Mouse (Mus musculus): ENCODE results near the gene Tdrd1.
"Not testable (repeated sequence)": the region's sequence is repeated elsewhere in the genome, so short reads cannot be mapped to it uniquely, and the experiment has no call there.

The Tdrd1 gene

GRCm38 (mm10) chr19:56826047-56826631, at the start of gene Tdrd1:
Gene Tdrd1 (plus strand): TSS chr19:56826209.
- DNase-seq, result peak in 1 of 2 experiments; percentile 16

- peak; percentile 68 to 74 for DNase-seq
These were observed 49.2 kb upstream of the Tdrd1 start for GRCm38 (mm10) chr19:56776719-56777382.

GRCm38 (mm10) chr19:56778532-56778931, 47.5 kb upstream of the Tdrd1 start:
- DNase-seq, result not testable (repeated sequence)

- no peak for DNase-seq
These were observed 38.1 kb upstream of the Tdrd1 start for GRCm38 (mm10) chr19:56787911-56788310.

GRCm38 (mm10) chr19:56788952-56789351, 37.1 kb upstream of the Tdrd1 start:
- no peak for DNase-seq

GRCm38 (mm10) chr19:56797376-56797775, 28.6 kb upstream of the Tdrd1 start:
- no peak for DNase-seq

GRCm38 (mm10) chr19:56800226-56800625, 25.8 kb upstream of the Tdrd1 start:
- DNase-seq, result no peak

GRCm38 (mm10) chr19:56800930-56801655, 24.9 kb upstream of the Tdrd1 start:
- no peak for DNase-seq

- DNase-seq, result no peak
These were observed 24.2 kb upstream of the Tdrd1 start for GRCm38 (mm10) chr19:56801656-56802351.

GRCm38 (mm10) chr19:56802352-56802746, 23.7 kb upstream of the Tdrd1 start:
- no peak for DNase-seq

- DNase-seq, result peak; percentile 35 to 48
These were observed 20.6 kb upstream of the Tdrd1 start for GRCm38 (mm10) chr19:56805366-56805765.

- DNase-seq, result no peak
These were observed 18.9 kb upstream of the Tdrd1 start for GRCm38 (mm10) chr19:56807122-56807521.

GRCm38 (mm10) chr19:56808771-56809170, 17.2 kb upstream of the Tdrd1 start:
- DNase-seq, result peak; percentile 27 to 43

GRCm38 (mm10) chr19:56810641-56811146, 15.3 kb upstream of the Tdrd1 start:
- DNase-seq, result no peak

- DNase-seq, result peak; percentile 54 to 58
These were observed 14.4 kb upstream of the Tdrd1 start for GRCm38 (mm10) chr19:56811590-56811989.

- no peak for DNase-seq
These were observed 12.6 kb upstream of the Tdrd1 start for GRCm38 (mm10) chr19:56813360-56813759.

GRCm38 (mm10) chr19:56817851-56818526, 8.0 kb upstream of the Tdrd1 start:
- peak; percentile 48 to 52 for DNase-seq

GRCm38 (mm10) chr19:56821040-56821797, 4.8 kb upstream of the Tdrd1 start:
- peak in 1 of 2 experiments; percentile 26 for DNase-seq

GRCm38 (mm10) chr19:56821798-56822447, 4.1 kb upstream of the Tdrd1 start, which contains the start of gene Ccdc186:
Gene Ccdc186 (minus strand): TSS chr19:56822190.
- peak; percentile 98 to 99 for DNase-seq

- no peak for DNase-seq
These were observed 3.6 kb upstream of the Tdrd1 start for GRCm38 (mm10) chr19:56822448-56822836.

GRCm38 (mm10) chr19:56828305-56828704, 2.3 kb downstream of the Tdrd1 start:
- no peak for DNase-seq
